Mouse (Mus musculus) embryonic facial prominence, embryonic 13.5 days (tissue): Measurements from ENCODE around the gene Gm28374. TPM values are rescaled to one million over a fixed set of nuclear protein-coding genes. Genes with fewer than 3 reads are reported as not detected.

Experiments used
- ATAC-seq: fragments of 200-750 bp; cut with Nextera tagmentation; 2 replicates; pipeline ENCODE4 v1.8.0; 2017; ENCODE audit warnings: low read depth; ENCODE audit not compliant: insufficient number of reproducible peaks, insufficient read depth, low FRiP score, low TSS enrichment
- H3K27ac ChIP-seq: fragments of 300-500 bp; sonication (generic); 2 replicates; pipeline ENCODE4 v1.5.1; 2015; ENCODE audit warnings: moderate library complexity, mild to moderate bottlenecking, inconsistent platforms
- H3K27me3 ChIP-seq: fragments of 300-500 bp; sonication (generic); 2 replicates; pipeline ENCODE4 v1.6.1; 2015; ENCODE audit warnings: mild to moderate bottlenecking, inconsistent platforms
- H3K36me3 ChIP-seq: fragments of 300-500 bp; sonication (generic); 2 replicates; pipeline ENCODE4 v1.6.1; 2015; ENCODE audit warnings: mild to moderate bottlenecking, inconsistent platforms
- H3K4me1 ChIP-seq: fragments of 300-500 bp; sonication (generic); 2 replicates; pipeline ENCODE4 v1.6.1; 2015; ENCODE audit warnings: inconsistent platforms
- H3K4me2 ChIP-seq: fragments of 300-500 bp; sonication (generic); 2 replicates; pipeline ENCODE4 v1.6.1; 2015; ENCODE audit warnings: moderate library complexity, mild to moderate bottlenecking, inconsistent platforms
- H3K4me3 ChIP-seq: fragments of 300-500 bp; sonication (generic); 2 replicates; pipeline ENCODE4 v1.5.1; 2015; ENCODE audit warnings: mild to moderate bottlenecking, inconsistent platforms
- H3K9ac ChIP-seq: fragments of 300-500 bp; sonication (generic); 2 replicates; pipeline ENCODE4 v1.6.1; 2015; ENCODE audit warnings: mild to moderate bottlenecking, inconsistent platforms
- H3K9me3 ChIP-seq: fragments of 300-500 bp; sonication (generic); 2 replicates; pipeline ENCODE4 v1.6.1; 2016; ENCODE audit warnings: inconsistent platforms
- WGBS: fragments of 180-500 bp; shearing (Covaris S2); methylation state at CpG from one replicate; pipeline ENCODE4 v1.1.7; 2015; ENCODE audit warnings: mixed read lengths; 5-methylcytosine and 5-hydroxymethylcytosine counted together
- microRNA-seq: library from miRNA; unstranded; fragments of <30 nt; microRNA quantifications from one replicate; pipeline ENCODE4, GENCODE M21; 2016
- polyA plus RNA-seq: library from polyadenylated mRNA; unstranded; fragments of >200 nt; fragmentation: Nextera tagmentation; extraction: Ambion mirVana; gene quantifications from 2 replicates; pipeline ENCODE4 v1.2.1, GENCODE M21; 2015

Gm28374 gene
- polyA plus RNA-seq, 1 experiment from 2014 or later, result 1.6 TPM

GRCm38 (mm10) chr19:6035966-6036585 lies 46.0 kb downstream of the Gm28374 start:
- H3K4me1 ChIP-seq, result no peaks in the 10 kb centered on the region
- WGBS, result 50% methylated on average over 9 of the region's 9 CpGs
- H3K4me3 ChIP-seq, result no peak overlapping the region
- H3K4me2 ChIP-seq, result no peak overlapping the region
- H3K9ac ChIP-seq, result 0 out of 2 replicates have a peak overlapping the region, but pooled peaks have one; percentile 6
- no peaks in the 10 kb centered on the region for H3K9me3 ChIP-seq
- no peaks in the 10 kb centered on the region for H3K27me3 ChIP-seq
- H3K36me3 ChIP-seq, result no peaks in the 10 kb centered on the region
- 0 out of 2 replicates have a peak overlapping the region, but pooled peaks have one; percentile 11 for H3K27ac ChIP-seq
- no peak for ATAC-seq

- H3K36me3 ChIP-seq, result no peaks in the 10 kb centered on the region
- no peak overlapping the region for H3K9ac ChIP-seq
- no peak overlapping the region for H3K4me3 ChIP-seq
- H3K4me1 ChIP-seq, result no peaks in the 10 kb centered on the region
- WGBS, result 76% methylated on average over 14 of the region's 14 CpGs
- H3K27me3 ChIP-seq, result no peaks in the 10 kb centered on the region
- no peak overlapping the region for H3K27ac ChIP-seq
- ATAC-seq, result no peak
- H3K4me2 ChIP-seq, result no peak overlapping the region
- no peaks in the 10 kb centered on the region for H3K9me3 ChIP-seq
Measured at GRCm38 (mm10) chr19:6030520-6031280, 51.4 kb downstream of the Gm28374 start.

- Histone ChIP-seq H3K4me1 (no peaks in the 10 kb centered on the region), H3K27me3 (no peaks in the 10 kb centered on the region), H3K9ac (no peak overlapping the region), H3K4me2 (no peak overlapping the region), H3K27ac (no peak overlapping the region), H3K4me3 (no peak overlapping the region), H3K9me3 (no peaks in the 10 kb centered on the region), H3K36me3 (no peaks in the 10 kb centered on the region)
- no peak for ATAC-seq
- WGBS, result 84% methylated on average over 9 of the region's 9 CpGs
Measured at GRCm38 (mm10) chr19:6029426-6029825, 52.6 kb downstream of the Gm28374 start.

- ATAC-seq, result no peak
- WGBS, result 67% methylated on average over 6 of the region's 6 CpGs
Measured at GRCm38 (mm10) chr19:6028991-6029390, 53.1 kb downstream of the Gm28374 start.

More at GRCm38 (mm10) chr19:6028991-6029390, 53.1 kb downstream of the Gm28374 start:
- H3K9ac ChIP-seq, result no peak overlapping the region
- no peaks in the 10 kb centered on the region for H3K27me3 ChIP-seq
- no peaks in the 10 kb centered on the region for H3K36me3 ChIP-seq
- no peaks in the 10 kb centered on the region for H3K9me3 ChIP-seq
- no peak overlapping the region for H3K27ac ChIP-seq
- no peaks in the 10 kb centered on the region for H3K4me1 ChIP-seq
- no peak overlapping the region for H3K4me2 ChIP-seq
- no peak overlapping the region for H3K4me3 ChIP-seq

Small RNA genes lying within 50 kb of the gene (microRNA-seq; reads per million reads assigned to microRNA genes)
- 0.92 reads per million for gene Mir6988

Other genes with a start within 250 kb of the Gm28374 start
- gene Frmd8, start 207.0 kb downstream of the Gm28374 start, polyA plus RNA-seq, result 30.6 and 34.0 TPM in 2 replicates
- gene Slc25a45, start 204.4 kb downstream of the Gm28374 start, polyA plus RNA-seq, result 3.1 and 4.5 TPM in 2 replicates
- 3.8 and 4.7 TPM in 2 replicates for gene Tigd3, start 188.1 kb downstream of the Gm28374 start, polyA plus RNA-seq
- gene Dpf2, start 169.2 kb downstream of the Gm28374 start, polyA plus RNA-seq, result 164 and 179 TPM in 2 replicates
- gene Cdc42ep2, start 157.4 kb downstream of the Gm28374 start, polyA plus RNA-seq, result 4.7 TPM in 2 replicates
- gene Pola2, start 118.1 kb downstream of the Gm28374 start, polyA plus RNA-seq, result 74.5 and 79.5 TPM in 2 replicates
- not detected in 2 replicates for gene Slc22a20, start 96.1 kb downstream of the Gm28374 start, polyA plus RNA-seq
- 8.1 and 10.3 TPM in 2 replicates for gene Capn1, start 66.4 kb downstream of the Gm28374 start, polyA plus RNA-seq
- gene Syvn1, start 35.7 kb downstream of the Gm28374 start, polyA plus RNA-seq, result 28.3 and 28.4 TPM in 2 replicates
- gene Mrpl49, start 24.5 kb downstream of the Gm28374 start, polyA plus RNA-seq, result 79.5 and 80.4 TPM in 2 replicates
- 714 and 858 TPM in 2 replicates for gene Fau, start 24.4 kb downstream of the Gm28374 start, polyA plus RNA-seq
- 33.2 TPM in 2 replicates for gene Znhit2, start 21.1 kb downstream of the Gm28374 start, polyA plus RNA-seq
- gene Tm7sf2, start 13.9 kb downstream of the Gm28374 start, polyA plus RNA-seq, result 21.7 and 22.0 TPM in 2 replicates
- 66.6 and 74.4 TPM in 2 replicates for gene Vps51, start 5.0 kb downstream of the Gm28374 start, polyA plus RNA-seq
- gene Tmem262, start 2.2 kb downstream of the Gm28374 start, polyA plus RNA-seq, result not detected in 2 replicates
- 79.1 and 81.3 TPM in 2 replicates for gene Zfpl1, start 2.7 kb upstream of the Gm28374 start, polyA plus RNA-seq
- gene Cdca5, start 2.7 kb upstream of the Gm28374 start, polyA plus RNA-seq, result 37.0 and 39.6 TPM in 2 replicates
- gene AC131692.1, start 12.2 kb upstream of the Gm28374 start, polyA plus RNA-seq, result 0.34 and 0.54 TPM in 2 replicates
- 0.55 and 5.5 TPM in 2 replicates for gene Naaladl1, start 23.5 kb upstream of the Gm28374 start, polyA plus RNA-seq
- 45.9 and 49.6 TPM in 2 replicates for gene Sac3d1, start 36.4 kb upstream of the Gm28374 start, polyA plus RNA-seq
- gene Snx15, start 46.0 kb upstream of the Gm28374 start, polyA plus RNA-seq, result 38.0 and 38.3 TPM in 2 replicates
- gene Batf2, start 58.7 kb upstream of the Gm28374 start, polyA plus RNA-seq, result 0.23 TPM in 1 of 2 replicates, not detected in the other
- 106 and 110 TPM in 2 replicates for gene Arl2, start 59.3 kb upstream of the Gm28374 start, polyA plus RNA-seq
- gene Majin, start 102.1 kb upstream of the Gm28374 start, polyA plus RNA-seq, result not detected in 2 replicates
- 3.3 and 3.8 TPM in 2 replicates for gene Gpha2, start 144.1 kb upstream of the Gm28374 start, polyA plus RNA-seq
- gene Ppp2r5b, start 153.6 kb upstream of the Gm28374 start, polyA plus RNA-seq, result 26.6 and 27.9 TPM in 2 replicates
- 10.3 and 10.5 TPM in 2 replicates for gene Atg2a, start 159.4 kb upstream of the Gm28374 start, polyA plus RNA-seq
- 64.7 and 68.9 TPM in 2 replicates for gene Ehd1, start 194.5 kb upstream of the Gm28374 start, polyA plus RNA-seq
- gene Cdc42bpg, start 224.2 kb upstream of the Gm28374 start, polyA plus RNA-seq, result 0.91 and 0.92 TPM in 2 replicates